Mouse (Mus musculus): ENCODE measurements around the gene Slc4a7.
"Not testable (repeated sequence)": the region's sequence is repeated elsewhere in the genome, so short reads cannot be mapped to it uniquely, and the experiment has no call there.

The Slc4a7 gene

GRCm38 (mm10) chr14:14800332-14800731 lies 98.3 kb downstream of the Slc4a7 start:
- DNase-seq (ENCODE audit: low spot score), result no peak

- DNase-seq (ENCODE audit: low spot score), result no peak
Observed at GRCm38 (mm10) chr14:14800810-14801209, 98.7 kb downstream of the Slc4a7 start.

DNA sequence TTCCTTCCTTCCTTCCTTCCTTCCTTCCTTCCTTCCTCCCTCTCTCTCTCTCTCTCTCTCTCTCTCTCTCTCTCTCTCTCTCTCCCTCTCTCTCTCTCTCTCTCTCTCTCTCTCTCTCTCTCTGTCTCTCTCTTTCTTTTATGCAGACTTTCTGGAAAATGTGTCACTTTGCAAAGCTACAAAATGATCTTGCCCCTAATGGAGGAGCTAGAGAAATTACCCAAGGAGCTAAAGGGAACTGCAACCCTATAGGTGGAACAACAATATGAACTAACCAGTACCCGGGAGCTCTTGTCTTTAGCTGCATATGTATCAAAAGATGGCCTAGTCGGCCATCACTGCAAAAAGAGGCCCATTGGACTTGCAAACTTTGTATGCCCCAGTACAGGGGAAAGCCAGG lies 101.0 kb downstream of the Slc4a7 start, which contains the start of gene Nek10:
Gene Nek10, plus strand, starts transcription at position 301 of the 400 bp plus-strand sequence.
- not testable (repeated sequence) for DNase-seq (ENCODE audit: low spot score)

- DNase-seq (ENCODE audit: low spot score), result no peak
Observed at GRCm38 (mm10) chr14:14803921-14804517, 101.9 kb downstream of the Slc4a7 start.

DNA sequence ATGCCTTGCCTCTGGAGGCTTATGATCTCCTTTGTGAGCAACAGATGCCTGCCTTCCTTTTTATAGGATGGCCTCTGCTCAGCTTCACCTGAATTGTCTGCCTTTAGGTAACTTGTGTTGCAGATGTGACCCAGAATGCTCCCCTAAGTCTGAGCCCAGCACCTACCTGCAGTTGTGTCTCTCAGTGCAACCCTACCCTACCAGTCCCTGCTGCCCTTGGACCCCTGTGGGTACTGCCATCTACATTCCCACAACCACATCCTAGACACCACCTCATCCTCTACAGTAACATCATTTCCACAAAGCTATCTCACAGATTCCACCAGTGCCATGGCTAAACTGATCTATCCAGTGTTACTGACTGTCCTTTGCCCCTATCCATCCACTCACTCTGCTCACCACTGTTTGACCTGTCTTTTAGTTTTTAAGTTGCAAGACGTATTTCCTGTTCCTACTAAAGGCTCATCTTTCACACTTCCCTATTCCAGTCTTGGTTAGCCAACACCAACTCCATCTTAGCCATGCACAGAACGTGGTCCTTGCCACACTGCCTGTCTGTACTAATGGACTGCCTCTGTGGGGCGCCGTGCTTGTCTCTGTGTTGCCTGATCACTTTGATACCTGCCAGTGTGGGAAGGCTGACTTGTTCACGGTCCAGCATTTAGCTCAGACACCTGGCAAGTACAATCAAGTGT lies 102.6 kb downstream of the Slc4a7 start:
- no peak for DNase-seq (ENCODE audit: low spot score)

DNA sequence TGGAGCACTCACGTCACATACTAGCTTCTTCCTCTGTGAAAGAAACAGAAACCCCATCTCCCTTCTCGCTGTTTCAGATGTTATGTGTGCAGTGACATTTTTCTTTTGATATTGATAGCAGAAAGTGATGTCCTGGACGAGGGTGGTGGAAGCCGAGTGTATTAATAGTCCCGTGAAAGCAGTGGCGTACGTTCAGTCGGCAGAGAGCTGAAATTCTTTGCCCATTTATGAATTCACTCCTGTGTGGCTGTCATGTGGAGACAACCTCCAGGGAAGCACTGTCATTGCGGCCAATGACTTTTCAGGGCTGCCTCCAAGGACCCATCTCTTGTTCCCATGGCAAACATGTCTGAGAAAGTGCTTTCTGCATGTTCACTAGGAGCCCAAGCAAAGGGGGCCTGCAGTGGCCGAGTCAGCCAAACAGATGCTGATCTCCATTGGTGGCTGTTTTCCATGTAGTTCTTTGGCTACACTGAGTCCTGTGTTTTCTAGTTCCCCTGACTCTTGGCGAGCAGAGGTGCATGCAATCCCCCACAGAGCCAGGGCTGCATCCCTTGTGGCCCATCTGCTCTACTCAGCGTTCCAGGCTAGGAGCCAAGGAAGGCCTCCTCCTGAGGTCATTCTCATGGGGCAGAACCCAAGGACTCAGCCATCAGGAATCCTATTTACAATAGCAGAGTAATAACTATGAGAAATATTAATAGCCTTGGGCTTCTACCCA lies 130.6 kb downstream of the Slc4a7 start:
- DNase-seq (ENCODE audit: low spot score), result no peak

- DNase-seq (ENCODE audit: low spot score), result no peak
Observed at GRCm38 (mm10) chr14:14833498-14833897, 131.4 kb downstream of the Slc4a7 start.

DNA sequence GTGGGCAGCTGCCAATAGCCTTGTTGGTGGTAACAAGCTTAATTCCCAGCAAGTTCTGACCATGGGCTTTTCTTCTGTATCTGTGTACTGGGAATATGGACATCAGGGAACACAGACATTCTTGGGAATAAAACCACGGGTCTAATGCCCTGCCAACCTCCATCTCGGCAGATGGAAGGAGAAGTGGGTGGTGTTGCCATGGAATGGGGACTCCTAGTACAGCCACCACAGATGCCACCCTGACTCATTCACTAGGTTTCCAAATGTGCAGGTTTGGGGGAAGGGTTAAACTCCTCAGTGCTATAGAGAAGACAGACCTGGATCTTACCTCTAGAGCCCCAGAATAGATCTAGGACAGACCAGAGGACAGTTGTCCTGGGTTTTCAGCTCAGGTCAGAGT lies 132.2 kb downstream of the Slc4a7 start:
- DNase-seq (ENCODE audit: low spot score), result no peak

DNA sequence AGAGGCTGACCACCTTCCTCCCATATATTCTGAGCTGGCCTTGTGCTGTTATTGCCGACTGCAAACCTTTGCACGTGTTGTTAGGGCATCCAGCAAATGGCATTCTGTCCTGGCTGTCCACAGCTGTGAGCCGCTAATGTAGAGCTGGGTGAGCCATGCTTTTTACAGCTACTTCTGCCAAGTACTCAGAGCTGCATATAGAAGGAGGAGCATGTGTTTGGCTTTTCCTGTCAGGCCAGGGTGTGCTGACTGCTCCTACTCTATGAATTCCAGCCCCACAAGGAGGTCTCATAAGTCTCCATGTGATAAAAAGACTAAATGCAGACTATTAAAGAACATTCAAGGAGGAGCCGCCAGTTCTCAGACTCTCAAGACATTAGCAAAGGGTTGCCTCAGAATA lies 135.5 kb downstream of the Slc4a7 start:
- DNase-seq (ENCODE audit: low spot score), result no peak

- no peak for DNase-seq (ENCODE audit: low spot score)
Observed at GRCm38 (mm10) chr14:14838109-14838508, 136.0 kb downstream of the Slc4a7 start.

DNA sequence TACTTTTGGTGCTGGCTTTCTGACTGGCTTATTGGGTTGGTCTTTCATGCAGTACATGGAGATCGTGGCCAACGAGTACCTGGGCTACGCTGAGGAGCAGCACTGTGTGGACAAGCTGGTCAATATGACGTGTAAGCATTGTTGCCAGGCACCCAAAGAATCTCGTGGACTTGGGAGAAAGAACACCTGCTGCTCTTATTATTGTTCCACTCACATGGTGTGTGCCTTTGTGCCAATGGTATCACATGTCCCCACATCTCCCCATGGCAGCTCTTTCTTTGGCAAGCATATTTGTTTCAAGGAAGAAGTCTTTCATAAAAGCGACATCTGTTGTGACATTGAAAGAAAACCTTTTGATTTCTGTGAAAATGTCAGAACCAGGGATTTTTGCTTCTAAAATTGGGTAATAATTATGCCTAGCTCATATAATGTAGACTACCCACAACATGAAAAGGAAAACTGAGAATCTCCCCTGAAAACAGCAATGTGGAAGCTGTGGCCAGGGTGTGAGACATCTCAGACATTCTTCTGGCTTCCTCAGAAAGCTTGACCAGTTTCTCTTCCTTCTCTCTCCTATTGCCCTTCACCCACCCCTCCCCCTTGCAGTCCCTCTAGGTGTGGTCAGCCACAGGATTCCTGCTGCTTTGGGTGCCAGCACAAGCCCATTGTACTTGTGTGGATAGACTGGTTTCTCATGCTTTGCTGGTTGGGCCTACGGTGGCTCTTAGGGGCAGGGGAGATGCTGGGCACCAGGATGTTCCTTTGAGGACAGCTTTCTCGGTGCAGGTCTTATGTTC lies 140.9 kb downstream of the Slc4a7 start:
- no peak for DNase-seq (ENCODE audit: low spot score)

All from MN1 (cell line).